Mouse (Mus musculus) liver, postnatal 0 days (tissue): ENCODE results near the gene Mras.

Source experiments
- CTCF ChIP-seq: sonication (generic); IDR thresholded peaks from 2 replicates; pipeline ENCODE4 v1.5.1; 2016; ENCODE audit warnings: antibody characterized with exemption, low read depth
- EP300 ChIP-seq: IDR thresholded peaks from 2 replicates; pipeline ENCODE4 v1.6.1; 2016; ENCODE audit warnings: antibody characterized with exemption, low read depth, mild to moderate bottlenecking

GRCm38 (mm10) chr9:99357921-99358692, 79.1 kb downstream of the Mras start, which contains the start of gene Esyt3:
- TF ChIP-seq EP300 = no peak
- TF ChIP-seq CTCF = no peak
